Mouse (Mus musculus): ENCODE data around the gene A530016L24Rik. TPM values are rescaled to one million over a fixed set of nuclear protein-coding genes. Genes with fewer than 3 reads are reported as not detected.

The A530016L24Rik gene
- polyA plus RNA-seq (2012; ENCODE audit: insufficient read depth, insufficient read length, low replicate concordance, missing spikeins) = not detected in 2 replicates

DNA sequence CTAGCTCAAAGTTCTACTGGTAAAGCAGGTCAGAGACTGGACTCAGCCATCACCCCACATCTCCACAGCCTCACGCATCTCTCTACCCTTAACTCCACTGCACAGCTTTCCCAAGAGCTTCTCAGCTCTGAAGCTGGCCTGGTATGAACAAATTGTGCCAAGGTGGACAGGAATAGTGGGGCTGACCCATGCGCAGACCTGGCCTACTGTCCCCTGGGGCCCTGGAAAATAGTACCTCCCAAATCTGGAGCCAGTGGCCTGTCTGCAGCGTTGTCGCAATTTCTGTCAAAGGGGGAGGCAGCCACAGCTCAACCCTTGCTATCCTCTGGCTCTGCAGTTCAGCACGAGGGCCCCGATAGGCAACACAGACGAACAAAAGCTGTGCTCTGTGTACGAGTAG, at the start of gene A530016L24Rik:
A530016L24Rik (plus strand) TSS at position 315 of the 400 bp plus-strand sequence.
- Histone ChIP-seq H3K4me3 (ENCODE audit: insufficient read depth, low read depth, low read length) (no peak within 1 kb of the TSS), H3K4me1 (ENCODE audit: control insufficient read depth, insufficient read depth, low read length) (peaks cover 14% of the 10 kb centered on the region), H3K27ac (ENCODE audit: insufficient read depth, low read depth, low read length) (no peak within 1 kb of the TSS)
- TF ChIP-seq POLR2A (IDR thresholded peaks at IDR 0.05; ENCODE audit: insufficient read depth, low read depth, low read length) (no peak), CTCF (IDR thresholded peaks at IDR 0.05; ENCODE audit: insufficient read depth, low read depth, low read length) (no peak)
- 97% methylated on average over 8 of the region's 8 CpGs for WGBS

GRCm38 (mm10) chr12:112439993-112440392, 49.3 kb upstream of the A530016L24Rik start:
- Histone ChIP-seq H3K27ac (ENCODE audit: insufficient read depth, low read depth, low read length) (no peak overlapping the region), H3K4me1 (ENCODE audit: control insufficient read depth, insufficient read depth, low read length) (peaks cover 24% of the 10 kb centered on the region), H3K4me3 (ENCODE audit: insufficient read depth, low read depth, low read length) (no peak overlapping the region)
- TF ChIP-seq CTCF (IDR thresholded peaks at IDR 0.05; ENCODE audit: insufficient read depth, low read depth, low read length) (no peak), POLR2A (IDR thresholded peaks at IDR 0.05; ENCODE audit: insufficient read depth, low read depth, low read length) (no peak)
- WGBS = 82% methylated on average over 1 of the region's 1 CpGs

- H3K4me1 ChIP-seq (ENCODE audit: control insufficient read depth, insufficient read depth, low read length) = peaks cover 7% of the 10 kb centered on the region
- TF ChIP-seq CTCF (IDR thresholded peaks at IDR 0.05; ENCODE audit: insufficient read depth, low read depth, low read length) = no peak
- TF ChIP-seq POLR2A (IDR thresholded peaks at IDR 0.05; ENCODE audit: insufficient read depth, low read depth, low read length) = no peak
- 54% methylated on average over 18 of the region's 18 CpGs for WGBS
- peak overlapping the region; percentile 43; the same call in 1 of the 2 replicates for H3K27ac ChIP-seq (ENCODE audit: insufficient read depth, low read depth, low read length)
- H3K4me3 ChIP-seq (ENCODE audit: insufficient read depth, low read depth, low read length) = no peak overlapping the region
Measured at GRCm38 (mm10) chr12:112449144-112449827, 40.0 kb upstream of the A530016L24Rik start.

GRCm38 (mm10) chr12:112449828-112450180, 39.4 kb upstream of the A530016L24Rik start:
- WGBS = 50% methylated on average over 8 of the region's 8 CpGs
- TF ChIP-seq CTCF (IDR thresholded peaks at IDR 0.05; ENCODE audit: insufficient read depth, low read depth, low read length) (no peak), POLR2A (IDR thresholded peaks at IDR 0.05; ENCODE audit: insufficient read depth, low read depth, low read length) (no peak)
- Histone ChIP-seq H3K27ac (ENCODE audit: insufficient read depth, low read depth, low read length) (peak overlapping the region; percentile 43; the same call in 1 of the 2 replicates), H3K4me3 (ENCODE audit: insufficient read depth, low read depth, low read length) (no peak overlapping the region), H3K4me1 (ENCODE audit: control insufficient read depth, insufficient read depth, low read length) (peaks cover 12% of the 10 kb centered on the region)

GRCm38 (mm10) chr12:112450883-112451282, 38.4 kb upstream of the A530016L24Rik start:
- Histone ChIP-seq H3K4me3 (ENCODE audit: insufficient read depth, low read depth, low read length) (no peak overlapping the region), H3K27ac (ENCODE audit: insufficient read depth, low read depth, low read length) (no peak overlapping the region), H3K4me1 (ENCODE audit: control insufficient read depth, insufficient read depth, low read length) (peaks cover 18% of the 10 kb centered on the region)
- WGBS = 40% methylated on average over 6 of the region's 6 CpGs
- no peak for TF ChIP-seq POLR2A (IDR thresholded peaks at IDR 0.05; ENCODE audit: insufficient read depth, low read depth, low read length)
- no peak for TF ChIP-seq CTCF (IDR thresholded peaks at IDR 0.05; ENCODE audit: insufficient read depth, low read depth, low read length)

GRCm38 (mm10) chr12:112451381-112451780, 37.9 kb upstream of the A530016L24Rik start:
- H3K4me3 ChIP-seq (ENCODE audit: insufficient read depth, low read depth, low read length) = no peak overlapping the region
- 86% methylated on average over 1 of the region's 1 CpGs for WGBS
- no peak overlapping the region for H3K27ac ChIP-seq (ENCODE audit: insufficient read depth, low read depth, low read length)
- peaks cover 23% of the 10 kb centered on the region for H3K4me1 ChIP-seq (ENCODE audit: control insufficient read depth, insufficient read depth, low read length)
- no peak for TF ChIP-seq POLR2A (IDR thresholded peaks at IDR 0.05; ENCODE audit: insufficient read depth, low read depth, low read length)

GRCm38 (mm10) chr12:112451826-112452225, 37.4 kb upstream of the A530016L24Rik start:
- Histone ChIP-seq H3K27ac (ENCODE audit: insufficient read depth, low read depth, low read length) (no peak overlapping the region), H3K4me1 (ENCODE audit: control insufficient read depth, insufficient read depth, low read length) (peaks cover 27% of the 10 kb centered on the region), H3K4me3 (ENCODE audit: insufficient read depth, low read depth, low read length) (no peak overlapping the region)
- no peak for TF ChIP-seq POLR2A (IDR thresholded peaks at IDR 0.05; ENCODE audit: insufficient read depth, low read depth, low read length)
- TF ChIP-seq CTCF (IDR thresholded peaks at IDR 0.05; ENCODE audit: insufficient read depth, low read depth, low read length) = no peak
- WGBS = 91% methylated on average over 9 of the region's 9 CpGs

DNA sequence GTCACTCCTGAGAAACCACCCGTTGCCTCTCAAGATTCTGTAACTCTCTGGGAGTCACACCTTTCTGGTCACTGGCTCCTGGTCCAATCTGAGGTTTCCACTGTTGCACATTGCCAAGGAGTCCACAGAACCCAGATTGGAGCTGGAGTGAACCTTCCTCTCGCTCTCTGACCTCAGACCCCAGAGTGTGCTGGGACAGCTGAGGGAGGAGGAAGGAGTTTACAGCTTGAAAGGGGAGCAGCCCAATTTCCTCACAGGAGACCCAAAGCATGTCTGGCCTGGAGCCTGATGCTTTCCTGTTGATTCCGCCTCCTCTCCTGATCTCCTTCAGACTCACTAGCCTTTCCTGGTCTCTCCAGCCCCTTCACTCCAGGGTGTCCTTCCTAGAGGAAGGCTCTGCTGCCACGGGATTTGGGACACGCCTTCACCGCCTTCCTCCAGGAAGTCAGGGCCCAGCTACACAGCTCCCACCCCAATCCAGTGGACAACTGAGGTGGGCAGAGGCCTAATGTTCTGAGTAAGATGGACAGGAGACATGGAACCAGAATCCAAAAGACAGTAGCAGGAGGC, 33.0 kb upstream of the A530016L24Rik start:
- H3K4me3 ChIP-seq (ENCODE audit: insufficient read depth, low read depth, low read length) = no peak overlapping the region
- TF ChIP-seq POLR2A (IDR thresholded peaks at IDR 0.05; ENCODE audit: insufficient read depth, low read depth, low read length) (no peak), CTCF (IDR thresholded peaks at IDR 0.05; ENCODE audit: insufficient read depth, low read depth, low read length) (no peak)
- 0 out of 2 replicates have a peak overlapping the region, but pooled peaks have one; percentile 9 for H3K27ac ChIP-seq (ENCODE audit: insufficient read depth, low read depth, low read length)
- peaks cover 49% of the 10 kb centered on the region for H3K4me1 ChIP-seq (ENCODE audit: control insufficient read depth, insufficient read depth, low read length)
- WGBS = 85% methylated on average over 6 of the region's 6 CpGs

- peaks cover 57% of the 10 kb centered on the region for H3K4me1 ChIP-seq (ENCODE audit: control insufficient read depth, insufficient read depth, low read length)
- peak overlapping the region; percentile 84 for H3K27ac ChIP-seq (ENCODE audit: insufficient read depth, low read depth, low read length)
- no peak overlapping the region for H3K4me3 ChIP-seq (ENCODE audit: insufficient read depth, low read depth, low read length)
- TF ChIP-seq CTCF (IDR thresholded peaks at IDR 0.05; ENCODE audit: insufficient read depth, low read depth, low read length) (no peak), POLR2A (IDR thresholded peaks at IDR 0.05; ENCODE audit: insufficient read depth, low read depth, low read length) (no peak)
- WGBS = 15% methylated on average over 4 of the region's 4 CpGs
Measured at GRCm38 (mm10) chr12:112457839-112458238, 31.4 kb upstream of the A530016L24Rik start.
